Mouse (Mus musculus) limb, embryonic 10.5 days (tissue): ENCODE data around the gene BC017158. TPM values are rescaled to one million over a fixed set of nuclear protein-coding genes. Genes with fewer than 3 reads are reported as not detected.

Source experiments
- DNase-seq: peaks from one replicate; pipeline ENCODE4 v3.0.0-alpha.2; 2017; ENCODE audit warnings: low spot score
- H3K27ac ChIP-seq: fragments of 300-500 bp; sonication (generic); 2 replicates; pipeline ENCODE4 v1.5.1; 2016; ENCODE audit warnings: mild to moderate bottlenecking
- H3K27me3 ChIP-seq: fragments of 300-500 bp; sonication (generic); 2 replicates; pipeline ENCODE4 v1.6.1; 2016; ENCODE audit warnings: low read depth, mild to moderate bottlenecking; ENCODE audit not compliant: poor library complexity, severe bottlenecking
- H3K36me3 ChIP-seq: fragments of 300-500 bp; sonication (generic); 2 replicates; pipeline ENCODE4 v1.6.1; 2016; ENCODE audit warnings: mild to moderate bottlenecking, moderate library complexity
- H3K4me1 ChIP-seq: fragments of 300-500 bp; sonication (generic); 2 replicates; pipeline ENCODE4 v1.6.1; 2016
- H3K4me3 ChIP-seq: fragments of 300-500 bp; sonication (generic); 2 replicates; pipeline ENCODE4 v1.5.1; 2016; ENCODE audit warnings: mild to moderate bottlenecking, moderate library complexity
- H3K9me3 ChIP-seq: fragments of 300-500 bp; sonication (generic); replicated peaks from 2 replicates; pipeline ENCODE4 v1.6.1; 2016; ENCODE audit warnings: mild to moderate bottlenecking
- WGBS: fragments of 180-500 bp; shearing (Covaris S2); methylation state at CpG from one replicate; pipeline ENCODE4 v1.1.7; 2016; 5-methylcytosine and 5-hydroxymethylcytosine counted together
- microRNA-seq: library from miRNA; unstranded; fragments of <30 nt; microRNA quantifications from one replicate; pipeline ENCODE4, GENCODE M21; 2017
- polyA plus RNA-seq: library from polyadenylated mRNA; unstranded; fragments of >200 nt; fragmentation: Nextera tagmentation; extraction: Ambion mirVana; gene quantifications from 2 replicates; pipeline ENCODE4 v1.2.1, GENCODE M21; 2016

Gene BC017158
- polyA plus RNA-seq, 1 experiment from 2014 or later = 27.9 TPM

DNA sequence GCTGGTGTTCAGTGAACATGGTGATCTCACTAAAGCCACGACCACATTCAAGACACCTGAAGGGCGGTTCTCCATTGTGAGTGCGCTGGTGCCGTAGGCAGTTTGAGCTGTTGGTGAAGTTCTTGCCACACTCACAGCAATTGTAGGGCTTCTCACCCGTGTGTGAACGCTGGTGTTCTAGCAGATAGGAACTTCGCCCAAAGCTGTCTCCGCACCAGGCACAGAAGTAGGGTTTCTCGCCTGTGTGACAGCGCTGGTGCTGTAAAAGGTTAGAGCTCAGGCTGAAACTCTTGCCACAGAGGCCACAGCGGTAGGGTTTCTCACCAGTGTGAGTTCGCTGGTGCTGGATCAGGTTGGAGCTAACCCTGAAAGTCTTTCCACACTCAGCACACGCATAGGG, 61.5 kb downstream of the BC017158 start:
- no peak overlapping the region for H3K4me3 ChIP-seq
- peaks cover 26% of the 10 kb centered on the region for H3K36me3 ChIP-seq
- H3K4me1 ChIP-seq = peaks cover 26% of the 10 kb centered on the region
- no peaks in the 10 kb centered on the region for H3K9me3 ChIP-seq
- 93% methylated on average over 13 of the region's 13 CpGs for WGBS
- H3K27ac ChIP-seq = no peak overlapping the region; the same call in 1 of the 2 replicates
- H3K27me3 ChIP-seq = no peaks in the 10 kb centered on the region
- DNase-seq = no peak

DNA sequence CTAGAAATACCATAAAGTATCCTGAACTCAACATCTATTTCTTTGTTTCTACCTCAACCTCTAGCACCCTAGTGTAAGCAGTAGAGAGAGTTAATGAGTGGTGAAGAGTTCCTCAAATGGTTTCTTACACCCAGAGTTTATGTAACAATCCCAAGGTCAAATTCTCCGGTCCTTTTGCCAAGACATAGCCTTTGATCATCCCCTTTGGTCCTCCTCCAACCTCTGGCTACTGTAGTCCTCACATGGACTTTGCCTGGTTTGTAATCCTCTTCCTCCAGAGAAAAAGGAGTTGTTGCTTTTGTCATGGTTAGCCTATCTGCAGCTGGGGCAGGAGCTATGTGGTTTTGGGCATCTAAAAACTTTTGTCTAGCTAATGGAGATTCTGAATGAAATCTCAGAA, 62.5 kb downstream of the BC017158 start:
- H3K4me3 ChIP-seq = no peak overlapping the region
- H3K4me1 ChIP-seq = peaks cover 26% of the 10 kb centered on the region
- no peaks in the 10 kb centered on the region for H3K27me3 ChIP-seq
- peaks cover 16% of the 10 kb centered on the region for H3K36me3 ChIP-seq
- WGBS = 100% methylated on average over 1 of the region's 1 CpGs
- DNase-seq = no peak
- no peak overlapping the region for H3K27ac ChIP-seq
- no peaks in the 10 kb centered on the region for H3K9me3 ChIP-seq

GRCm38 (mm10) chr7:128234796-128235195, 63.2 kb downstream of the BC017158 start:
- WGBS = 79% methylated on average over 2 of the region's 2 CpGs
- DNase-seq = peak; percentile 7
- H3K27ac ChIP-seq = no peak overlapping the region
- no peaks in the 10 kb centered on the region for H3K9me3 ChIP-seq
- H3K27me3 ChIP-seq = no peaks in the 10 kb centered on the region
- peaks cover 26% of the 10 kb centered on the region for H3K4me1 ChIP-seq
- no peak overlapping the region for H3K4me3 ChIP-seq
- H3K36me3 ChIP-seq = peaks cover 9% of the 10 kb centered on the region

DNA sequence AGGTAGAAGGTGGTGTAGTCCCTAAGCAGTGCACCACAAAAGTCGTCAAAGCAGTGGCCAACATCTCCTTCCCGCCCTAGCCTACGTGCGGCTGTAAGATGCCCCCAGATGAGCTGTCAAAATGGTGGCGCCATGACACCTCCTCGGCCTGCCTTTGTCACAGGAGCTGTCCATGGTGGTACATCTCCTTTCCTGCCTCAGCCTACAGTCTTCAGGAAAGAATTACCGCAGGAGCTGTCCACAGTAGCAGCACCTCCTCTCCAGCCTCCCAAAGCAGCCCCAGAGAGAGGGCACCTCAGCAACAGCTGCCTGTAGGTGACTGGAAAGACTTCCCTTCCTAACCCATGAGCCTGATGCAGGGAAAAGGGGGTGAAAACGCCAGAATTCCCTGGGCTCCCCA, 66.2 kb downstream of the BC017158 start:
- WGBS = 41% methylated on average over 8 of the region's 8 CpGs
- Histone ChIP-seq H3K27ac (no peak overlapping the region), H3K27me3 (no peaks in the 10 kb centered on the region), H3K4me1 (peaks cover 11% of the 10 kb centered on the region), H3K4me3 (no peak overlapping the region), H3K36me3 (peaks cover 8% of the 10 kb centered on the region), H3K9me3 (no peaks in the 10 kb centered on the region)
- no peak for DNase-seq

Small RNA genes within 50 kb of the gene (microRNA-seq; reads per million reads assigned to microRNA genes)
- gene Mir3103 = not detected

Other genes starting within 250 kb of the BC017158 start
- gene Itgam, start 235.5 kb downstream of the BC017158 start, polyA plus RNA-seq = 0.28 and 0.40 TPM in 2 replicates
- gene Gm49368, start 235.5 kb downstream of the BC017158 start, polyA plus RNA-seq = not detected in 2 replicates
- gene Itgax, start 168.6 kb downstream of the BC017158 start, polyA plus RNA-seq = not detected in 2 replicates
- gene Itgad, start 143.8 kb downstream of the BC017158 start, polyA plus RNA-seq = not detected in 2 replicates
- gene Cox6a2, start 91.8 kb downstream of the BC017158 start, polyA plus RNA-seq = 0.23 and 0.51 TPM in 2 replicates
- gene Armc5, start 60.8 kb downstream of the BC017158 start, polyA plus RNA-seq = 17.8 and 20.0 TPM in 2 replicates
- 7.7 and 10.6 TPM in 2 replicates for gene 9130023H24Rik, start 60.1 kb downstream of the BC017158 start, polyA plus RNA-seq
- 12.9 and 14.5 TPM in 2 replicates for gene Tgfb1i1, start 51.4 kb downstream of the BC017158 start, polyA plus RNA-seq
- 0.33 and 0.50 TPM in 2 replicates for gene Slc5a2, start 32.5 kb downstream of the BC017158 start, polyA plus RNA-seq
- 2.7 and 3.5 TPM in 2 replicates for gene Rgs10, start 120.6 kb upstream of the BC017158 start, polyA plus RNA-seq
- gene Tial1, start 163.5 kb upstream of the BC017158 start, polyA plus RNA-seq = 24.2 and 24.9 TPM in 2 replicates
- gene Bag3, start 225.4 kb upstream of the BC017158 start, polyA plus RNA-seq = 9.3 TPM in 2 replicates